Mouse (Mus musculus) heart, postnatal 0 days (tissue): ENCODE results near the gene Prdm1. TPM values are rescaled to one million over a fixed set of nuclear protein-coding genes. Genes with fewer than 3 reads are reported as not detected.

Experiments
- ATAC-seq: fragments of 200-750 bp; cut with Nextera tagmentation; 2 replicates; pipeline ENCODE4 v1.8.0; 2017; ENCODE audit warnings: low read depth, moderate number of reproducible peaks, moderate library complexity; ENCODE audit not compliant: insufficient read depth
- DNase-seq: peaks from one replicate; pipeline ENCODE4 v3.0.0-alpha.2; 2016; ENCODE audit warnings: low spot score
- H3K27ac ChIP-seq: fragments of 300-500 bp; sonication (generic); 2 replicates; pipeline ENCODE4 v1.5.1; 2014; ENCODE audit warnings: low read depth, mild to moderate bottlenecking
- H3K27me3 ChIP-seq: fragments of 300-500 bp; sonication (generic); 2 replicates; pipeline ENCODE4 v1.6.1; 2014; ENCODE audit warnings: low read length, mixed read lengths; ENCODE audit not compliant: control insufficient read depth, insufficient read depth
- H3K36me3 ChIP-seq: fragments of 300-500 bp; sonication (generic); replicated peaks from 2 replicates; pipeline ENCODE4 v1.6.1; 2014; ENCODE audit warnings: low read length, mixed read lengths; ENCODE audit not compliant: control insufficient read depth, insufficient read depth
- H3K4me1 ChIP-seq: fragments of 300-500 bp; sonication (generic); 2 replicates; pipeline ENCODE4 v1.6.1; 2014; ENCODE audit warnings: antibody characterized with exemption; ENCODE audit not compliant: control insufficient read depth, insufficient read depth
- H3K4me2 ChIP-seq: fragments of 300-500 bp; sonication (generic); 2 replicates; pipeline ENCODE4 v1.6.1; 2014; ENCODE audit warnings: low read depth, mild to moderate bottlenecking, low read length, moderate library complexity
- H3K4me3 ChIP-seq: fragments of 300-500 bp; sonication (generic); 2 replicates; pipeline ENCODE4 v1.5.1; 2014; ENCODE audit warnings: low read depth, low read length
- H3K9ac ChIP-seq: fragments of 300-500 bp; sonication (generic); replicated peaks from 2 replicates; pipeline ENCODE4 v1.6.1; 2014; ENCODE audit warnings: low read depth, low read length, mixed read lengths
- H3K9me3 ChIP-seq: fragments of 300-500 bp; sonication (generic); replicated peaks from 2 replicates; pipeline ENCODE4 v1.6.1; 2016; ENCODE audit warnings: low read length; ENCODE audit not compliant: control insufficient read depth
- CTCF ChIP-seq: IDR thresholded peaks from 2 replicates; pipeline ENCODE4 v1.5.1; 2016; ENCODE audit warnings: antibody characterized with exemption, control low read depth, low read depth
- EP300 ChIP-seq: IDR thresholded peaks from 2 replicates; pipeline ENCODE4 v1.6.1; 2016; ENCODE audit warnings: antibody characterized with exemption, low read depth
- WGBS: fragments of 180-500 bp; shearing (Covaris S2); extraction: QIAGEN DNeasy Blood & Tissue Kit; methylation state at CpG from one replicate; pipeline ENCODE4 v1.1.7; 2014; 5-methylcytosine and 5-hydroxymethylcytosine counted together
- polyA plus RNA-seq: library from polyadenylated mRNA; unstranded; fragments of >200 nt; fragmentation: Nextera tagmentation; extraction: Ambion mirVana; gene quantifications from 2 replicates; pipeline ENCODE4 v1.2.1, GENCODE M21; 2015
- total RNA-seq: library from RNA; depleted of rRNA; stranded (reverse); fragments of >200 nt; gene quantifications from 2 replicates; pipeline ENCODE4 v1.2.3, GENCODE M21; 2014; ENCODE audit warnings: low replicate concordance

Prdm1 gene
- total and polyA plus RNA-seq, 2 experiments from 2014 or later: 0.63 to 1.1 TPM

DNA sequence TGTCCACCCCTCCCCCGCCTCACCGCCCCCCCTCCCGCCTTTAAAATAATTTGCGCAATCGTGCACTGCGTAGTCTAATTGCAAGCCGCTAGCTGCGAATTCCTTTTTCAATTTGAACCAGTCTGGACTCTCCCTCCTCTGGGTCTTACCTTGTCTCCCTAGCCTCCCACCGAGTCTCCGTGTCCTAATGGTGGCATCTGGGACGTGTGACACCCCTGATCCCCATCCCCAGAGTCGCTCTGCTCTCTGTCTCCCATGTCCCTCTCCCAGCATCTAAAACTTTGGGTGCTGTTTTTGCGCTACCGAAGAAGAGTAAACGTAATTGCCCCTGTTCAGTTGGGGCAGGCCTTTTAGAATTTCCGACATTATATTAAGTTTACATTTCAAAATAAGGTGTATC is 650 bp downstream of the Prdm1 start:
- H3K4me3 ChIP-seq: peak overlapping the region; percentile 39
- H3K9me3 ChIP-seq: no peaks in the 10 kb centered on the region
- DNase-seq: no peak
- ATAC-seq: no peak
- H3K4me2 ChIP-seq: peak overlapping the region; percentile 54
- whole genome bisulfite sequencing: 2% methylated on average over 16 of the region's 16 CpGs
- TF ChIP-seq EP300 (no peak), CTCF (no peak)
- H3K36me3 ChIP-seq: no peaks in the 10 kb centered on the region
- H3K9ac ChIP-seq: no peak overlapping the region
- H3K27me3 ChIP-seq: peaks cover 66% of the 10 kb centered on the region
- no peak overlapping the region for H3K27ac ChIP-seq
- H3K4me1 ChIP-seq: peaks cover 5% of the 10 kb centered on the region; the same call in 1 of the 2 replicates

DNA sequence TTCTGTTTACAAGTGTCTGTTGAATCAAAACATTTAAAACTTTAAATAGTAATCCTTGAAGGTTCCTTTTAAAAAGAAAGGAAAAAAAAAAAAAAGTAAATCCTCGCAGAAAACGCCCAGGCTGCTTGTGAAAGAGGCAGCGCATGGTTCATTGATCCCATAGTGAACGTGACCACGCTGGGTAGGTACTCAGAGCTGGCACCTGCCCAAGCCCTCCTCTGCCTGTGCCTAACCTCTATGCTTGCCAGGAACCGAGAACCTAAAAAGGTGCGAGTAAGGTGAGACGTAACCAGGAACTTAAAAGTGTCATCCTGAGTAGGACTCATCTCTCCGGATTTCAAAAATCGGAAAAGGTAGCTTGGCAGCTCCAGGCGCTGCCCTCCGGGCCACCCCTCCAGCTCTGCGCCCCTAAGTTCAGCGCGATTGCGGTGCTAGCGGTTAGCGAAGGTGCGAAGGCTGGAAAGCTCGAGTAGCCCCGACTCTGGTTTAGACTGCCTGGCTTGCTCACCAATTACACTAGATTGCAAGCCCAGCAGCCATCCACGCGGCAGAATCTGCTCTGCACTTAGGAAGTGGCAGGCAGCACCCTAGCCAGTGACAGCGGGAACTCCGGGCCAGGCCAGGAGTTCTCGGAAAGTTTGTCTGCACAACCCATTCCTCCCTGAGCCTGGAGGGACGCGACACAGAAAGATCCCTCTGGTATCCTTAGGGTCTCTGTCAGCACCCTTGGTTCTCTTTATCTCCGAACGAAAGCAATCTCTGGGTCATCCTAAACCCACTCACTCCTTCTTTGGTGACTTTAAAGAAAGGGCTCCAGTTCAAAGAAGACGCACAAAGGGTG is 1.3 kb downstream of the Prdm1 start:
- Histone ChIP-seq H3K27me3 (peaks cover 62% of the 10 kb centered on the region), H3K27ac (no peak overlapping the region)

DNA sequence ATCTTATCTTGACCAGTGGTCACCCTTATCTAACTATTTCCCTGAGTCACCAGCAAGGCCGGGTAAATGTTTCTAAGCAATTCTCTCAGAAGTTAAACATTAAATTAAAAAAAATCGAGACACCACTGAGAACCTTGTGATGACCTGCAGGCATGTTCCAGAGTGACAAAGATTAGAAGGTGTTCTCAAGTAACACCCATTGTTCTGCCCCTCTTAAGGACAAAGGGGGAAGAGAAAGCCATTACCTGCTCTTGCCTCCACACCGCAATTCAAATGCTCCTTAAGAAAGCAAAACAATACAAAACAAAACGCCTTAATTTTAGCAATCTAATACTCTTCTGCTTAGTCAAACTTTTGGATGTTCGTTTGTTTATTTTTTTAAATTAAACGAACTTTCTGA is 8.1 kb downstream of the Prdm1 start:
- DNase-seq: no peak
- WGBS: 44% methylated on average over 6 of the region's 6 CpGs
- Histone ChIP-seq H3K27me3 (peaks cover 18% of the 10 kb centered on the region), H3K9me3 (no peaks in the 10 kb centered on the region), H3K4me1 (peaks cover 6% of the 10 kb centered on the region; the same call in 1 of the 2 replicates), H3K27ac (no peak overlapping the region), H3K4me2 (no peak overlapping the region), H3K4me3 (no peak overlapping the region), H3K9ac (no peak overlapping the region), H3K36me3 (no peaks in the 10 kb centered on the region)
- ATAC-seq: no peak
- TF ChIP-seq EP300: no peak
- no peak for TF ChIP-seq CTCF

More for the DNA sequence above, 1.3 kb downstream of the Prdm1 start:
- Histone ChIP-seq H3K36me3 (no peaks in the 10 kb centered on the region), H3K4me3 (peak overlapping the region; percentile 39), H3K9ac (no peak overlapping the region), H3K9me3 (no peaks in the 10 kb centered on the region), H3K4me1 (peaks cover 5% of the 10 kb centered on the region; the same call in 1 of the 2 replicates), H3K4me2 (peak overlapping the region; percentile 54)
- ATAC-seq: no peak
- no peak for TF ChIP-seq EP300
- TF ChIP-seq CTCF: no peak
- no peak for DNase-seq
- 4% methylated on average over 31 of the region's 31 CpGs for WGBS

DNA sequence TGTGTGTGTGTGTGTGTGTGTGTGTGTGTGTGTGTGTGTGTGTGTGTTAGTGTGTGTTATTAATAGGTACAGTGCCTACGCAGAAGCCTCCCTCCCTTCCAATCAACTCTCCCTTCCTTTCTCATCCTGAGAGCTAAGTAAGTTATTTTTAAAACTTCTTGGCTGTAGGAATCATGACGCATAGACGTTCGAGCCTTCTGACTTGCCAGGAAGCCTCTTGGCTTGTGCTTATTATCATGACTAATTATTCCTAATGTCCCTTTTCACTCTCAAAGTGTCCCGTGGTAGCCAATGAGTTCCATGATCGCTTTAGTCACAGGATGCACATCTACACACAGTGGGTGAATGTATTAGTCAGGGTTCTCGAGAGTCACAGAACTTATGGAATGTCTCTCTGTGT is 9.7 kb downstream of the Prdm1 start:
- H3K4me1 ChIP-seq: peaks cover 6% of the 10 kb centered on the region; the same call in 1 of the 2 replicates
- TF ChIP-seq EP300: no peak
- no peak for TF ChIP-seq CTCF
- no peak overlapping the region for H3K27ac ChIP-seq
- 0 out of 2 replicates have a peak, but pooled peaks cover 4% of the 10 kb centered on the region for H3K27me3 ChIP-seq
- H3K36me3 ChIP-seq: no peaks in the 10 kb centered on the region
- no peak overlapping the region for H3K4me3 ChIP-seq
- WGBS: 32% methylated on average over 7 of the region's 7 CpGs
- DNase-seq (peak; percentile 54), ATAC-seq (peak; percentile 69; the same call in 1 of the 2 replicates)
- no peak overlapping the region for H3K4me2 ChIP-seq
- H3K9ac ChIP-seq: no peak overlapping the region
- H3K9me3 ChIP-seq: no peaks in the 10 kb centered on the region

DNA sequence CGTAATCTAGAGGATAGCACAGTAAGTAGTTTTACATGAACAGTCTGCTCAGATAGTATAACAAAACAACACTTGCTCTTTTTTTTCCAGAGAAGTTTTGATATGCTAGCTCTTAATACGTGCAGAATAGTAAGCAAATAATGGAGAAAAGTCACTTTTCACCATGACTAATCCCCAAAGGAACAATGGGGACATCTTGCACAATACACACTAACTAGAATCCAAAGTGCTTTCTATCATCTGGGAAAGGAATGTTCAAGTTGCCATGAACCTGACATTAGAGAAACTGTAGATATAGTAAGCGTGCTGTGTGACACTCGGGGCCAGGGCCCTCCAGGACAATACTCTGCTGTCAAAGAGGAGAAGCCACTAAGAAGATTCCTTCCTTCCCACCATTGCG is 15.2 kb downstream of the Prdm1 start:
- Histone ChIP-seq H3K27me3 (no peaks in the 10 kb centered on the region), H3K36me3 (no peaks in the 10 kb centered on the region), H3K4me2 (no peak overlapping the region), H3K27ac (no peak overlapping the region), H3K9ac (no peak overlapping the region), H3K9me3 (no peaks in the 10 kb centered on the region), H3K4me1 (peaks cover 5% of the 10 kb centered on the region; the same call in 1 of the 2 replicates), H3K4me3 (no peak overlapping the region)
- DNase-seq (no peak), ATAC-seq (no peak)
- 79% methylated on average over 5 of the region's 5 CpGs for WGBS
- TF ChIP-seq CTCF (no peak), EP300 (no peak)
